Mouse (Mus musculus): ENCODE data around the gene Gramd1a.
A peak's percentile ranks its signal among the peaks of the same experiment; 100 is the strongest.

Gramd1a gene

DNA sequence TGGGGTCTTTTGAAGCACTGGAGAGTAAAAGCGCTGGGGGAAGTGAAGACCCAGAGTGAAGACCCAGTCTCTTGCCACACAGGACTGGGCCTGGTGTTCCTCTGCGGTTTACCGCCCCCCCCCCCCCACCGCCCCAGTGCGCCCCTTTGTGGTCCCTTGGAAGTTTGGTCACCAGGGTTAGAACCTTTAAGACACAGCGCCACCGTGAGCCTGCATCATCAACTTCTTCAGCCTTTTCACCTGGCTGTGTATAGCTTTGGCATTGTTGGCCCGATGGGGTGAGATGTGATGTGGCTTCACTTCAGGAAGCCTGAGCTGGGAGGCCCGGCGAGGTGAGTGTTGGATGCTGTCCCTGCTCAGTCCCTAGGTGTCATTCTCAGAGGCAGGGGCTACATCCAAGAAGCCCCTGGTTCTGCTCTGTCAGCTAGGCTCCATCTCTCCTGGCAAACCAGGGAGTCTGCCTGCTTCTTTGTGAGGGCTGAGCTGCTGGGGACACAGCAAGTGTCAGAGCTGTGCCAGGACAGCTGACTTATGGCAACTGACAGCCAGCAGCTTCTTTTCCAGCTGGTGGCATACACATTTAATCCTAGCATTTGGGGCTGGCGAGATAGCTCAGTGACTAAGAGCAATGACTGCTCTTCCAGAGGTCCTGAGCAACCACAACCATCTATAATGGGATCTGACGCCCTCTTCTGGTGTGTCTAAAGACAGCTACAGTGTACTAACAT, 60.8 kb downstream of the Gramd1a start:
- DNase-seq = peak; percentile 49 to 58

- no peak for DNase-seq
Observed at GRCm38 (mm10) chr7:31089721-31090120, 66.0 kb downstream of the Gramd1a start.

- no peak for DNase-seq
Observed at GRCm38 (mm10) chr7:31088206-31088605, 67.5 kb downstream of the Gramd1a start.

DNA sequence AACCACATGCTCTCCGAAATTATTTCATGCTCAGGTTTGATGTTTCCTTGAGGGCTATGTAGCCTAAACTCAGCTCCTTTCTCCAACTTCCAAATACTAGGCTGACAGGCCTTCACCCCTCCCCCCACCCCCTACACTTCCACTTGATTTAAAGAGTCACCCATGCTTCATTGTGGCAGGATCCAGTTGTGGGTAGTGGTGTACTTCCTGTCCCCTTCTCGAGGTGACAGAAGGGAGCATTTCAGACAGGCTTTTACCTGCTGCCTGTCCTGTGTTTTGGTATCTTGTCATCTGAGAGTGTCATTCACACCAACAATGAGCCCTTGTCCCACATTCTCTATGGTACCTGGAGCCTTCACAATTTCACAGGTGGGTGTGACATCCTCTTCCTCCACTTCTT, 68.4 kb downstream of the Gramd1a start:
- no peak for DNase-seq

- DNase-seq = no peak
Observed at GRCm38 (mm10) chr7:31086175-31086755, 69.4 kb downstream of the Gramd1a start.

DNA sequence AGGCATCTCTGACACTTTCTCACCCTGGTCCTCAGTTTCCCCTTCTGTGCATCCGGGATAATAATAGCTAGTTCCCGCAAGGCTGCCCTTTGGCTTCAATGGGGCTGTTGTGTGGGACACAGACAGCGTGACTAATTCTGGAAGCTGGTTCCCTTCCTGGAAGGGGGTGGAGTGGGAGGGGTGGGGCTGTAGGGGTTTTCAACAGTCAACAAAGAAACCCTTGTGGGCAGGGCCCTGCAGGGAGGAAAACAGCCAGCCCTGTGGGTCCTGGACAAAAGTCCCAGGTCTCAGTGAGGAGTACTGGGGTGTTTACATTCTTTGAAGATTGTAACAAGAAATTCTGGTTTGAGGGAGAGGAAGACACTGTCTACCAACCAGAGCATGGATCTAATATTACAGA, 70.5 kb downstream of the Gramd1a start:
- no peak for DNase-seq

GRCm38 (mm10) chr7:31084140-31084539, 71.6 kb downstream of the Gramd1a start:
- no peak for DNase-seq

DNA sequence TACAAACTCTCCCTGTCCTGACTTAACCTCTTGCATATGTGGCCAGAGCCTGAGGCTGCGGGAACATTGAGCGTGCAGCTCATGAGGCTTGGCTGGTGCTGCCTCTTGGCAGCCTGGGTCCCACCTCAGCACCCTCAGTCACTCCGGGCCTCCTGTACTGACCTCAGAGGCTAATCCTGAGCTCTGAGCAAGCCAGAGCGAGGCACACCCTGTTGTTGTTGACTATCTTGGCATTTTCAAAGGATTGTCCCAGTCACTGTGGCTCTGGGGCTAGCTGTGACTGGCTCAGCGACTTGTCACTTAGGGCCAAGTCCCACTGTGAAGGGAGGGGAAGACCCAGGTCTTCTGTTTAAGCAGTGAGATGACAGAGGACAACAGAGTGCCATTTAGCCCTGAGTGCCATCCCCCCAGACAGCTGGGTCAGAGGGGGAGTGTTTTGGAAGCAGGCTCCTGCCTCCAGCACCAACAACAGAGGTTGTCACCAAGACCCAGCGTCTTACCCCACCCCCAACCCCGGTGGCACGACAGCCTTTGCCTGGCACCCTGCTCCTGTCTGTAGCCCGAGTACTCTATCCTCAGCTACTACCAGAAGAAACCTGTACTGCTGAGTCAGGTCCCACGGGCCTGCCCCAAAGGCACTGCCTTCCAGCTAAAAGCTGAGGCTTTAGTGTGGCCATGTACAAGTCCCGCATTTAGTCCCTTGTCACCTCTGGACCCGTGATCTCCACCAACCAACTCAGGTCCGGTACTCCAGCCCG, 72.7 kb downstream of the Gramd1a start:
- peak; percentile 58 to 60 for DNase-seq

DNA sequence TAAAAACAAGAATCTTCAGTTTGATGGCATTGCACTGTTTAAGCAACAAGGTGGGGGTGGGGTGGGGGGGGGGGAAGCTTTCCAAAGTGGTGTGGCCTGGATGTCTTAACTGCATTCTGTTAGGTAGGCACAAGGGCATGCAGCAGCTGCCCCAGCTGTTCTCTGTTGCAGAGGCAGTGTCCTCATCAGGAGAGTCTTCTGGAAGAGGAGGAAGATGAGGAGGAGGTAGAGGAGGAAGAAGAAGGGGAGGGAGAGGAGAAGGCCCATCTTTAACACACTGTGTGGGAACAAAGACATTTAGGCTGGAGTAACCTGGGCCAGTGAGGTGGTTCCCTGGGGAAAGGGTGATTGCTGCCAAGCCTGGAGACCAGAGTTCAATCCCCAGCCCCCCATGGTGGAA, 73.6 kb downstream of the Gramd1a start:
- DNase-seq = no peak

- DNase-seq = no peak
Observed at GRCm38 (mm10) chr7:31081106-31081505, 74.6 kb downstream of the Gramd1a start.

DNA sequence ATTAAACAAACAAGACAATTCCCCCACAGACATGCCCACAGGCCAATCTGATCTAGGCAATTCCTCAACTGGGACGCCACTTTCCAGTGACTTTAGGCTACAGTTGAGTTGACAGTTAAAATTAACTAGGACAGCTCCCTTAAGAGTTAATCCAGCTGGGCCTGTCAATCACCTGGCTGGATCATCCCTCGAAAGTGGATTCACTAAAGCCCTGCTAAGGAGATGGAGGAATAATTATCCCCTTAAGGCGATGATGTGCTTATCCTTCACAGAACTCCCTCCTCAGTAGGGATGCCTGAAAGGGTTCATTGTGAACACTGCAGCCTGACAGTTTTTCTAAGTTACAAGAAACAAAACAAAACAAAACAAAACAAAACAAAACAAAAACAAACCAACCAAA, 75.1 kb downstream of the Gramd1a start:
- no peak for DNase-seq

Measured in cerebellum, postnatal 36 days (tissue).